Mouse (Mus musculus) common myeloid progenitor, adult 5-6 weeks (primary cell): ENCODE data around the gene Atp13a2. TPM values are rescaled to one million over a fixed set of nuclear protein-coding genes. Genes with fewer than 3 reads are reported as not detected.

Source experiments
- ATAC-seq: replicated peaks from 2 replicates; pipeline ENCODE4 v1.8.0; 2016; ENCODE audit warnings: low read depth, mild to moderate bottlenecking, moderate TSS enrichment, inconsistent platforms; ENCODE audit not compliant: poor library complexity, severe bottlenecking
- total RNA-seq: library from RNA; stranded (forward); fragments of 200-1000, 187-1606 nt; gene quantifications from 2 replicates; pipeline ENCODE4 v1.2.3, GENCODE M21; 2017

Atp13a2 gene
- total RNA-seq, 1 experiment from 2014 or later: 63.3 TPM

- ATAC-seq: no peak
Observed at GRCm38 (mm10) chr4:140992215-140992614, 5.5 kb downstream of the Atp13a2 start.

GRCm38 (mm10) chr4:140993846-140994245 lies 7.2 kb downstream of the Atp13a2 start:
- no peak for ATAC-seq

- 0 out of 2 replicates have a peak, but pooled peaks have one; percentile 16 for ATAC-seq
Observed at GRCm38 (mm10) chr4:140995811-140996210, 9.1 kb downstream of the Atp13a2 start.

GRCm38 (mm10) chr4:140996812-140997211 lies 10.1 kb downstream of the Atp13a2 start:
- no peak for ATAC-seq

GRCm38 (mm10) chr4:141005983-141006382 lies 19.3 kb downstream of the Atp13a2 start:
- no peak for ATAC-seq

GRCm38 (mm10) chr4:141008028-141008427 lies 21.4 kb downstream of the Atp13a2 start:
- ATAC-seq: peak; percentile 82

- no peak for ATAC-seq
Observed at GRCm38 (mm10) chr4:141010118-141010517, 23.4 kb downstream of the Atp13a2 start, which contains the start of gene Mfap2. Gene Mfap2 (plus strand): TSS chr4:141010418.

GRCm38 (mm10) chr4:141010526-141010925 lies 23.9 kb downstream of the Atp13a2 start:
- ATAC-seq: no peak

GRCm38 (mm10) chr4:141010941-141011429 lies 24.3 kb downstream of the Atp13a2 start:
- no peak for ATAC-seq

- no peak for ATAC-seq
Observed at GRCm38 (mm10) chr4:141011556-141012328, 25.1 kb downstream of the Atp13a2 start.

- no peak for ATAC-seq
Observed at GRCm38 (mm10) chr4:141012558-141012957, 25.9 kb downstream of the Atp13a2 start.

- no peak for ATAC-seq
Observed at GRCm38 (mm10) chr4:141014114-141014513, 27.4 kb downstream of the Atp13a2 start.

- ATAC-seq: no peak
Observed at GRCm38 (mm10) chr4:141014856-141015255, 28.2 kb downstream of the Atp13a2 start.

- ATAC-seq: no peak
Observed at GRCm38 (mm10) chr4:141015356-141015755, 28.7 kb downstream of the Atp13a2 start.

GRCm38 (mm10) chr4:141016311-141016710 lies 29.6 kb downstream of the Atp13a2 start:
- no peak for ATAC-seq

GRCm38 (mm10) chr4:141017657-141018436 lies 31.2 kb downstream of the Atp13a2 start:
- ATAC-seq: no peak

- no peak for ATAC-seq
Observed at GRCm38 (mm10) chr4:141020220-141020619, 33.5 kb downstream of the Atp13a2 start.

- no peak for ATAC-seq
Observed at GRCm38 (mm10) chr4:141020811-141021613, 34.3 kb downstream of the Atp13a2 start.

- ATAC-seq: no peak
Observed at GRCm38 (mm10) chr4:141021614-141021929, 34.9 kb downstream of the Atp13a2 start.

- ATAC-seq: no peak
Observed at GRCm38 (mm10) chr4:141024052-141024451, 37.4 kb downstream of the Atp13a2 start.
